In genomic region chr10:88515049-88515448, GRCm38 (mm10) we compare ENCODE assay signal across 10 mouse cellular contexts. TPM values are rescaled to one million over a fixed set of nuclear protein-coding genes. Genes with fewer than 3 reads are reported as not detected.
"Had no signal": no experiment of that assay in that cellular context is flagged by ENCODE, and none has a peak within 500 bp of the region (broad histone marks: within the 10 kb centered on the region; RNA-seq: fewer than 3 reads in every experiment).

No protein-coding gene starts in this region.

RNA-seq across cellular contexts. Expression of gene Sycp3, which starts 55.7 kb away (rescaled TPM):
- total RNA-seq: neutrophil, adult 5-6 weeks had no signal
- polyA plus RNA-seq: neural tube, embryonic 12.5 days; neural tube, embryonic 13.5 days; neural tube, embryonic 14.5 days; neural tube, embryonic 15.5 days; small intestine, adult 2 months; spleen, adult 2 months; stomach, embryonic 14.5 days; stomach, embryonic 16.5 days; thymus, adult 2 months had no signal
